Mouse (Mus musculus): Measurements from ENCODE around the gene Mok.
"Not testable (repeated sequence)": the region's sequence is repeated elsewhere in the genome, so short reads cannot be mapped to it uniquely, and the experiment has no call there.

Mok gene

DNA sequence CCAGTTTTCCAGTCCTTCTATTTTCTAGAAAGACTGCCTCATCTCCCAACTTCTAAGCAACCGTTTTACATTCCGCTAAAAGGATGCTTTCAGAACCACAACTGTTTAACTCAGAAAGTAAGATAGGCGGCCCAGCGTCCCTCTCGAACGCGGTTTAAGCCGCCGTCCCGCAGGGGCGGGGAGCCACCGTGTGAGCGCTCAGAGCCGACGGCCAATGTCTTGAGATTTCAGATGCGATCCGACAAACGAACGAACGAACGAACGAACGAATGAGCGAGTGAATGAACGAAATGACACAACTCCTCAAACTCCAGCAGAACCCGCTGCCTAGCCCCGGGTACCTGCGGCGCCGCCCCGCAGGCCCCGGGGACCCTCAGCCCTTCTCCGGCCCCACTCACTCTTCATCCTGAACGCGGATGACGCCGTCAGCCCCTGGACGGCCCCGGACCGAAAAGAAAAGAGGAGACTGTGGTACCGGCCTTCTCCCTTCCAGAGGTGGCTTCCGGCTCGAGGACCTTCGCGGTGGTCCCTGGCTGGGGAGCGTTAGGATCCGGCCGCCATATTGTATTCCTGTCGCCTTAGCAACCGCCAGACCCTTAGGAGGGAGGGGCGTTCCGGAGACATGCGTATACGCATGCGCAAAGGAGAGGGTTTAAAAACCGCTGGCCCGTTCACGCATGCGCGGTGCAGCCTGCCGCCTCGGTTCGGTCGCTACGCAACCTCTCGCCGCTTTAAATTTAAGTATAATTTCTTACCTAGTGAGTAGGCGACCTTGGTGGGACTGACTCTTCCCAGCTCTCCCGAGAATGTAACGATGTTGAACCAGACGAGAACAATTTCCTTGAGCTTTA is at the start of gene Mok:
TSS of gene Mok (minus strand) at position 592 of the 851 bp plus-strand sequence.
- peak; percentile 84 for DNase-seq (ENCODE audit: low read depth)

DNA sequence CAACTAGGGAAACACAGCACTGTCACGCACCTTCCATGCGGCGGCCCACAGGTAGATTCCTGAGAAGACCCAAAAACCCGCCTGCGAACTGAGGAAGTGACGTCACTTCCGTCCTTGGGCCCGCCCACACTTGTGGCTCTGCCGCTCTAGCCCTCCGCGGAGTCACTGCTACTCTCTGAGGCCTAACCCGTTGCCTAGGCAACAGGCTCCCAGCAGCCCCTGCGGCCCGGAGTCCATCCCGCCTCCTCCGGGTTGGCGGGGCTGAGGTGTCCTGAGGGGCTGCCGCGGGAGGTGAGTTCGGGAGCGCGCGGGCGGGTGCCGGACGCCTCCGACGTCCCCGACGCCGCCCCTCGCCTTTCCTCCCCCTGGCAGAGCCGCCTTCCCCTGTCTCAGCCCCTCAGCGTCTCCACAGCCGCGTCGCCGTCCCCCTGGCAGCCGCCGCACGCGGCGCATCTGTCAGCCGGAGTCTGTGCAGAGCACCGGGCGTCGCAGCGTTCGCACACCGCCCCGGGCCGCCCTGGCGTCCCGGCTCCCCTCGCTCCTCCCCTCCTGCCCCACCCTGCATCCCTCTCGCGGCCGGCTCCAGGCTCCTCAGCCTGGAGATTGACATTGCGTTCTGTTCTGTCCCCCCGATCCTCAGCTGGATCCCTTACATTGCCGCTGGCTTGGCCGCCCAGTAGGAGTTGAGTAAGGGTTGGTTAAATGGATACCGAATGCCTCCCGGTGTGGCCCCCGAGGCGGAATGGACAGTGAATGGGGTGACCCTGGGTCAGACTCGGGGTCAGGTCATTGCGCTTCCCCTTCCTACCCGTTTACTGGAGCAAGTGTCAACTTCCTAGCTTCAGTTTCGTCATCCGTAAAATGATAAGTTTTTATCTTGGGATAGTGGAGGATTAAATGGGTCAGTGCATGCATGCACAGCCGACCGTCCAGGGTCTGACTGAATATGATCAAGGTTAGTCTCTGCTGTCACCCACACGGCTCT is 48.6 kb upstream of the Mok start, which contains the start of the genes Cinp and Tecpr2:
TSS of gene Cinp (minus strand) at position 110 of the 985 bp plus-strand sequence.
TSS of gene Tecpr2 (plus strand) at position 229 of the 985 bp plus-strand sequence.
- peak; percentile 97 for DNase-seq (ENCODE audit: low read depth)

DNA sequence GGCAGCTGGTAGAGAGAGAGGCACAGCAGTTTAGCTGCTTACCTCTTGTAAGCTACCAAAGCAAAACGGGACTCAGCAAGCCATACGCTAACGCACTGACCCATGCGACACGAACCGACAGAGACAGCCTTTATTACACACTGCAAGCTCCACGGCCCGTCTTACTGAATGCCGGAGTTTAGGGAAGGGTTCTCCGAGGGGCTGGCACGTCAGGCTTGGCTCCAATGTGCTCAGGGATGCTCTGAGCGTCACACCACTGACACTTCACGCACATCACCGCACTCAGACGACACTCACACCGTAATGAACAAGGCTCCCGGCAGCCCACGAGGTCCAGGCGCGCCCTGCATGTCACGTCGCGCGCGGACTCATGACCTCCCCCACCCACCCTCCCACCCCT is 47.9 kb upstream of the Mok start:
- DNase-seq (ENCODE audit: low read depth) = peak; percentile 19

GRCm38 (mm10) chr12:110888106-110888505 is 47.4 kb upstream of the Mok start:
- no peak for DNase-seq (ENCODE audit: low read depth)

- no peak for DNase-seq (ENCODE audit: low read depth)
Measured at GRCm38 (mm10) chr12:110885251-110885650, 44.5 kb upstream of the Mok start.

DNA sequence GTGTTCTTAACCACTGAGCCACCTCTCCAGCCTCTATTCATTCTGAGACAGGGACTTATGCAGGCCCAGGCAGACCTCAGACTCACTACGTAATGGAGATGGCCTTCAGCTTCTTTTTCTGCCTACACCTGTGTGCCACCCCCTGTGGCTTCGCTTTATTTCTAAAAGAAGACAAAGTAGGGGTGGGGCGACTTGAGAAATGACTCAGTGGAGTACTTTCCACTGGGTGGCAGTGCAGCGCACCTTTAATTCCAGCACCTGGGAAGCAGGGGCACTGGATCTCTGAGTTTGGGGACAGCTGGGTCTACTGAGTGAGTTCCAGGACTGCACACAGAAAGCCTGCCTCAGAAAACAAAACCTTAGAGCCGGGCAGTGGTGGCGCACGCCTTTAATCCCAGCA is 41.6 kb upstream of the Mok start:
- no peak for DNase-seq (ENCODE audit: low read depth)

DNA sequence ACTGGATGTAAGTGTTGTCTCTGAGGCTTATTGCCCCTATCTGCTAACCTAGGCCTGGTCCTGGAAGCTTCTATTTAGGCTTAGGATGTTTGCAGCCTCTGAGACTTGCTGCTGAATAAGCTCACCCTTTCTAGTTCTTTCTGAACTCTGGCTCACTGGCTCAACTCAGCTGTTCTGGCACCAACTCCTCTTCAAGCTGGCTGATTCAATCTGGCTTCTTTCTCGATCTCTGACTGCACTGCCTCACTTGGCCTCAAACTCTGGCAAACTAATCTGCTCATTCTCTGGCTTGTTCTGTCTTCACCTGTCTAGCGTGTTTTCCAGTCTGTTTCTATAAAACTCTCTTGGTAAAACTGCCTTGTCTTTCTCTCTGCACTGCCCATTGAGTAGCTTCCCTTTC is 34.6 kb upstream of the Mok start:
- DNase-seq (ENCODE audit: low read depth) = no peak

- no peak for DNase-seq (ENCODE audit: low read depth)
Measured at GRCm38 (mm10) chr12:110871247-110871646, 30.5 kb upstream of the Mok start.

GRCm38 (mm10) chr12:110870107-110870506 is 29.4 kb upstream of the Mok start:
- DNase-seq (ENCODE audit: low read depth) = no peak

- DNase-seq (ENCODE audit: low read depth) = no peak
Measured at GRCm38 (mm10) chr12:110865989-110866388, 25.2 kb upstream of the Mok start.

DNA sequence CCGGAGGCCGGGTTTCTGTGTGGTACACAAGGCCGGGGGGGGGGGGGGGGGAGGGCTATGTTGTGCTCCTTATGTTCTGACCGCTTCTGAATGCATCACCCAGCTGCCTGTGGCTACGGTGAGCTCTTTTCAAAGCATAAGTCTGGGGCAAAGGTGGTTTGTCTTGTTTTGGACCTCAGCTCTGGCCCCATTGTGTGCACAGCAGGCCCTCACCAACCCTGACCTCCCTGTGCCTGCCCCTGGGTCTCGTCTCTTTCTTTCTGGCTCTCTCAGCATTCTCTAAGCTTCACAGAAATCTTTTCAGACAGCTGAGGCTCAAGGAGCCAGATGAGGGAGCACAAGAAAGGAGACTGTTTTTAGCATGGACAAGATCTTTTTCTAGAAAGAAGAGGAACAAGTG is 24.8 kb upstream of the Mok start:
- no peak for DNase-seq (ENCODE audit: low read depth)

DNA sequence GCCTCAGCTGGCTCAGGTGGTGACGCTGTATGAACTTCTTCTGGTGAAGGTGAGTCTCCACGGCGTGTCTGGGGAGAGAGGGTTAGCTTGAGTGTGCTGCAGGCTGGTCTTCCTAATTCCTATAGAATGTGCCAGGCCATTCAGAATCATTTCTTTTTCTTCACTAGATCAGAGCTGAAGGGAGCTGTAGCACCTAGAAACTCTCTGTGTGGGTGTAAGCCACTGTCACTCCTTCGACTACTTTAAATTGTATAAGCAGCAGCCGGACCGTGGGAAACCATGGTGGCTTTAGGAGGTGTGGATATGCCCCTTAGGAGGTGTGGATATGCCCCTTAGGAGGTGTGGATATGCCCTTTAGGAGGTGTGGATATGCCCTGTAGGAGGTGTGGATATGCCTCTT is 23.3 kb upstream of the Mok start:
- DNase-seq (ENCODE audit: low read depth) = no peak

GRCm38 (mm10) chr12:110861256-110861655 is 20.5 kb upstream of the Mok start:
- no peak for DNase-seq (ENCODE audit: low read depth)

DNA sequence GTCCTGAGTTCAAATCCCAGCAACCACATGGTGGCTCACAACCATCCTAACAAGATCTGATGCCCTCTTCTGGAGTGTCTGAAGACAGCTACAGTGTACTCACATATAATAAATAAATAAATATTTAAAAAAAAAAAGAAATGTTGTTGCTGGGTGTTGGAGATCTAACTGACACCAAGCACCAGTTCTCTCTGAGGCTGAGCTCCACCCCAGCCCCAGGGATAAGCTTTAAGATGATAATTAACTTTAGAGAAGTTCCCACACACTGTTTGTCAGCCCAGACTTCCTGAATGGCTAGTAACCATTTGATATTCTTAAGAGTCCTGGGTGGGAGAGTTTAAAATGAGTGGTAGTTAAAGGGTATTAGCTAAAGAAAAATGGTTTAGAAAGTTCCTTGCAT is 19.6 kb upstream of the Mok start:
- no peak for DNase-seq (ENCODE audit: low read depth)

- not testable (repeated sequence) for DNase-seq (ENCODE audit: low read depth)
Measured at GRCm38 (mm10) chr12:110858681-110859080, 17.9 kb upstream of the Mok start.

- no peak for DNase-seq (ENCODE audit: low read depth)
Measured at GRCm38 (mm10) chr12:110857196-110857595, 16.5 kb upstream of the Mok start.

- no peak for DNase-seq (ENCODE audit: low read depth)
Measured at GRCm38 (mm10) chr12:110854786-110855737, 14.3 kb upstream of the Mok start.

DNA sequence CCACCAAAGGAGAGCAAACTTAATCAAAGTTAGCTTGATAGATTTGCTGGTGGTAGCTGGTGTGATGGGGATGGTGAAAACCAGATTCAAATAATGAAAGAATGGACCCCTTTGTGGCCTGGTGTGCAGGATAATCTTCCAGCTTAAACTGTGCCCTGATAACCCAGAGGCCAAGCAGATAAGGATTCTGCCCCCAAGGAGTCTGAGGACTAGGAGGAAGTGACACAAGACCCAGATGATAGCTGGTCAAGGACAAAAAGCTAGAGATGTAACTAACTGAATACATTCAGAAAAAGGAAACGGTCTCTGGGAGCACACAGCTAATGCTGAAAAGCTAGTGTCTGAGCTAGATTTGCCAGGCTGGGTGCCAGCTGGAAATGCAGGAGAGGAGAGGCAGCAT is 11.2 kb upstream of the Mok start:
- no peak for DNase-seq (ENCODE audit: low read depth)

GRCm38 (mm10) chr12:110851414-110851813 is 10.7 kb upstream of the Mok start:
- peak; percentile 55 for DNase-seq (ENCODE audit: low read depth)

DNA sequence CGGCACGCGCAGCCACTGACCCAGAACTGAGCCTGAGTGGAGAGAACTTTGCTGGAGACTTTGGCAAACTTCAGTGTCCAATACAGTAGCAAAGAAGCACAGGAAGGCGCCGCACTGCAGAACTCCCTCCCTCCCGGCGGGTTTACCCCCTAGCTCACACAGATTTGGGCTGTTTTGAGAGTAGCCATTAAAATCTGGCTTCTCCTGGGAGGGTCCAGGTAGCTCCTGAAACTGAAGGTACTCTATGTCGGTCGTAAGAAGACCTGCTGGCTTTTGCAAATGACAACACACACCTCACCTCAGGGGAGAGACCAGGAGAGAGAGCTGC is 10.2 kb upstream of the Mok start:
- no peak for DNase-seq (ENCODE audit: low read depth)

Data from c-Kit-positive CD71-positive TER-119-negative erythroid progenitor cells, embryonic 14.5 days (primary cell).